Mouse (Mus musculus): ENCODE measurements around the gene Stmn1.

GRCm38 (mm10) chr4:134439919-134440318, 28.2 kb upstream of the Stmn1 start:
- no peak for TF ChIP-seq CTCF (IDR thresholded peaks at IDR 0.05; ENCODE audit: low read depth, low read length)
- TF ChIP-seq POLR2AphosphoS5 (IDR thresholded peaks at IDR 0.05; ENCODE audit: insufficient replicate concordance, low read depth, low read length): no peak
- no peak for TF ChIP-seq TAL1 (conservative IDR thresholded peaks at IDR 0.05; ENCODE audit: low read depth, low read length)
- TF ChIP-seq GATA1 (IDR thresholded peaks at IDR 0.05; ENCODE audit: borderline replicate concordance, low read length): no peak
- no peak for TF ChIP-seq GATA2 (IDR thresholded peaks at IDR 0.05; ENCODE audit: borderline replicate concordance, low read depth, low read length)
